Mouse (Mus musculus): ENCODE measurements at regions not wholly inside any gene's neighbourhood (a gene's known extent, or its start where the extent isn't known, plus 50 kb on each side); places are given as distances from the start of the nearest gene placed in this dataset.

DNA sequence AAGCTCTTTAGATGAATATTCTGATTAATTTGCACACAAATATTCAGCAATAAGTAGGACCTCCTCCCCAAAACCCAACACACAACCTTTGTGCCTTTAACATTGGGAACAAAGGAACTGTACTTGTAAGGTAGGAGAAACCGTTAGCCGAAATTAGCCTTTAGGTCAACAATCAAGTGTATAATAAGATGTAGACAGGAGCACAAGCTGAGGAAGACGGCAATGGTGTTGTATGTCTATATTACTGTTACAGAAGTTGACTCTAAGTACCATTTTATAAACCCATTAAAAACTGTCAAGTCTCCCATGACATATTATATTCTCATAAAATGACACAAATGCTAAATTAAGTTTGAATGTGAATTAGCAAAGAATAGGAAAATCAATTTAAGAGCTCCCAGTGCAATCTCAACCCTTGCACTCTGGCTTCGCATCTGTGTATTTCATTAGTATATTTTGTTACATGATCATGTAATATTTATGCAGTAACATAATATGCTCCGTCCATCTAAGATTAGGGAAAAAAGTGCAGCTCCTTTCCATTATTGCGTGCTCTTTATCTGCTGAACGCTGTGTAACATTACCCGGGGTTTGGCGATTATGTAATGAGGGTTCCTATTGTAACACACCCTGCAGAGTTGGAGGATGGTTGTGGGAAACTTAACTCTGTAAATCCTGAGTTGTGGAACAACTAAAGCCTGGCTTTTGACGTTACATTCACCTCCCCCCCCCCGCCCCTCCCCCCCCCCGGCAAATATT is 510.3 kb upstream of the Cited2 start:
- DNase-seq = peak in 1 of 2 experiments; percentile 7

DNA sequence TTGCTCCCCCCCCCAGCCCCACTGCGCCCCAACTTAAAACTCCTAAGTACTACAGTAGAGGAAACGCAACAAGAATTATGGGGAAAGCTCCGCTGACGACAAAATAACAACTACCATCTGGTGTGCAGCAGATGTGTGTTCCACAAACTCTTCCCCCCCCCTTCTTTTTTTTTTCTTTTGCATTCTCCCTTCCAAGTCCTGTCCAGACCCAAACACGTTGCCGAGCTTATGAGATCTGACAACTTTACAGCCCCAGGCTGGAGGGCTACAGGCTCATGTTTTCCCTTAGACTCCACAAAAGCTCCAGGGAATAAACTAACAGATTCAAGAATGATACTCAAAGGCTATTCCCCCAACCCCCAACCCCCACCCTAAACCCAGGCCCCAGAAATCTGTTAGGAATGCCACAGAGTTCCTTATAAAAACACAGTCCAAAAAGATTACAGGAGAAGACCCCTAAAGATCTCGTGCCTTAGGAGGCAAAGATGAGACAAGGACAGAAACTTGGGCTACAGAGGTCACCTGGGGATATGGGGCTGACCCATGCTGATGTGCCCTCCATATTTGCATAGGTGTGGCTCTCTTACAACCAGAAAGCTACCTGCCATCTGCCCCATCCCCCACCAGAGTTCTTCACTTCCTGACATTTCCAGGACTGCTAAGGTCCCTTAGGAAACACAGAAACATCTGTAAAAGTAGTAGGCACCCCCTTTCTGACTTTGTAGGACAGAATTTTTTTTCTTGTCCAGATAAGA is 509.5 kb upstream of the Cited2 start:
- peak in 1 of 2 experiments; percentile 38 for DNase-seq

DNA sequence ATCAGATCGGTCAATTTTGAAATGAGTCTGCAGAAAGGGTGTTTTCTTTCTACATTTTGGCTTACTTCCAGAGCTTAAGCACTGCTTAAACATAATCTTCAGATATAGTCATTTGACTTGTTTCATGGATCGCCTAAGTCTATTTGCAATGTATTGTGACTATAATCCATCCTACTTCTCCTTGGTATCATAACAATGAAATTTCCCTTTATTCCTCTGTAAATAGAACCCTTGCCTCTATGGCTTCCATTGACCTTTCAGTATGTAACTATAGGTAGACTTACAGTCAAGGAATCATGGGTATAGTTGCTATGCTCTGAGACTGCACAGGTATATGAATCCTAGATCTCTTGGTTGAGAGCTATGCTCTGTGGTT is 509.0 kb upstream of the Cited2 start:
- DNase-seq = no peak

DNA sequence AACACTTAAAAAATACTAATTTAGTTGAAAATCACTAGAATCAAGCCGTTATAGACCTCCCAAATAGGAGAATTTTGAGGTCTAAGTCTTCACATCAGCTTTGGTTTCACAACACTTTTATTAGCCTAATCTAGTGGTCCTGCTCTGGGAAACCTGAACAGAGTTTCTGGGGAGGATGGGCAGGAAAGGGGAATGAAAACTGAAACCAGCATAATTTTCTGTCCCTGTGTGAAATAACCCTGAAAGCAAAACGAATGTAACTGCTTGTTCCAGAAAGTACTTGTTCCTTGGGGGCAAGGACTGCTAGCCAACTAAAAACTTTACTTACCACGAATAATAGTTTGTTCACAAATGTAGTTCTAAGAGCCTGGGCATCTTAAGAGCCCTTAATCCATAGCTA is 508.0 kb upstream of the Cited2 start:
- DNase-seq = no peak

DNA sequence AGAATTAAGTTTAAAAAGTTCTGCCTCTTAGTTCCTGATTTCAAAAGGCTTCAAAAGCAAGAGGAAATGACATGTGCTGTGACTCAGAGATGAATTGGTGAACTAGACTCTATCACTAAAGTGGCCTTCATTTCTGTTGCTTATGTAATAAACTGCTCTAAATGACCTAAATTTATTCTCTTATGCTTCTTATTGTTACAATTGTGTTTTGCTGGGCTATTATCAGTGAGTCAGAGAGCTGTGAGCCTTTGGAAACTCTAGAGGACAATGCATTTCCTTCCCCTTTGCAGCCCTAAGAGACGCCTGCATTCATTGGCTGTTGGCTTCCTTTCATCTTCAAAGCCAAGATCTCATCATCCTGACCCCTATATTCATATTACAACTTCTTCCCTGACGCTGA is 501.5 kb upstream of the Cited2 start:
- no peak for DNase-seq

DNA sequence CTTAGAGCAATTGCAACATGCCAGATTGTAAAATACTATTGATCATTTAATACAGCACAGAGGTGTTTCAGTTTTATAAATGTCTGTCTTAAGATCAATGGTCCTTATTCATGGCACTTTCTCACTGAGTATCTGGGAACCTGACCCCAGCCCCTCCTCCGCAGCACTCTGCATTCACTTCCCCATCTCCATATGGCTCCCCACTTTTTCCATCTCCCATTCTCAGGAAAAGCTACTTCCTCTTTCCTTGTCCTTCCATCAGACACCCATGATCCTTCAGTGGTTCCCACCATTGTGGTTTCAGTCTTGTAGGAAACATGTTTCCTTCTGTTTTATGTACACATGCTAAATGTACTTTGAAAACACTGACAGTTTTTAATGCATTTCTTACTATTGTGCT is 497.3 kb upstream of the Cited2 start:
- DNase-seq = no peak

DNA sequence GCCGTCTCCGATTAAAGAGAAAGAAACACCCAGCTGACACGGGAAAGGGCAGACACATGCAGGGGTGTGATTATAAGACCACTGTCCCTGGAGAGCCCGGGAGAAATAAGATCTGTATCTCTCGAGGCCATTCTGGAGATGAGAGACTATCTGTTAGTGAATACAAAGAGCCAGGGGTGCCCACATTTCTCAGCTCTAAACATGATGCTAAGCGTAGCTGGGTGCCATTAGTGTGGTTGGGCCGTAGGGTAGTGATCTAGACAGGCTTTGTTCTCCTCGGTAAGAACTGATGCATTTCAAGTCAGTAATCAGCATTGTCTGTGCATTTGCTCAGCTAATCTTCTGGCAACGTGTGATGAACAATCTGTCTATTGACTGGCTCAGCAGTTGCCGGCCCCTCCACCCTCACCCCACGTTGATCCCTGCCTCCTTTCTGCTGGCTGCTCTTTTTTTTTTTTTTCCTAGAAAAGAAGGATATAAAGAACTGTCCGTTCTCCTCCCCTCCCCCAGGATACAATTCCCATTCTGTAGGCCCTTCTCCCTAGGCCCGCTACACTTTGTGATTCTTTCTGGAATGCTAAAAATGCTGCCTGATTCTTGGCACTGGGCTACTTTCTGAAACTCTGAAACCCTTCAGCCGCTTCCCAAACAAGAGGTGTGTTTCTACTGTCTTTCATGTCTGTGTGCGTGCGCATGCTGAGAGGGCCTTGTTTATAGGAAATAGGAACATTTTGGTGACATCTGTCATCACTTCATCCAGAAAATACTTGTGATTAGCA is 492.8 kb upstream of the Cited2 start:
- peak; percentile 24 to 39 for DNase-seq

DNA sequence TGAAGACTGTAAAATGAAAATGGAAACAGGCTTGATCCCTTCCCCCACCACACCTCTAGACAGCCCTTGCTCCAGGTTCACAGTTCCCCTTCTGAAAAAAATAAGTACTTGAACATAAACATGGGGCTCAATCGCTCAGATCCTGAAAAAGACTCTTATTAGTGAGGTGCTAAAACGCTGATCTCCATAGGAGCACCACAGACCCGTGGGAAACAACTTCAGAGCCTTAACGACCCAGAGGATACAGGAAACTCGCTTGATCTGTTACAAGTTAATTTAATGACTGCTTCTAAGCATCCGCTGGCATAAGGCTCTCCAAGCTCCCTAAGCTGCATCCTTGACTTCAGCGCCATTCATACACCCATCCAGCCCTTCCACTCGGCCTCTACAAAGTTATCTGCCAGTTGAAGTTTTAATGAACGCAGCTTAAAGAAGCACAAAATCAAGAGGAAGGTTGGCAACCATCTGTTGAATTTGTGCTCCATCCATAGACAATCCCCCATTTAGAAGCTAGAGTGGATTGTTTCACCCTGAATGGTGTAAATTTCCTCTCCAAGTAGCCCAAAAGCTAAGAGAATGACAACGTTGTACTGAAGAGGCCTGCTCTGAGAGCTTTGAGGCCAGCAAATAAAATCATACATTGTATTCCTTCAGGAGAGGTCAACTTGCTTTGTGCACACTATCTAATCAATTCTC is 486.9 kb upstream of the Cited2 start:
- DNase-seq = no peak

DNA sequence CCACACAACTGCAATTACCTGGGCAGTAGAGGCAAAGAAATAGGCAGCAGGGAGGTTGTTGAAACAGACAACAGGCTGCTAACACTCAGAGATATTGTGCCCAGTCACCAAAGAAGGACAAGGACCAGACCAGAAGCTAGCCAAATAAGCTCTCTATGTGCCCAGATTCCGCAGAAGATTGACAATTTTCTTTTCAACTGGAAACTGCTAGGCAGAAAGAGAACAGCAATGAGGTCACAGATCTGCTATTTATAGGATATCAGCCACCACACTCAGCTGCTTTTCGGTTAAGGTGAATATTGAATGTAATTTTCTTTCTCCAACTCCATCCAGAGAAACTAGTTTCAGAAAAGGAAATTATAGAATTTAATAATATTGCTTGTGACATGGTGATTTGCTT is 486.3 kb upstream of the Cited2 start:
- no peak for DNase-seq

DNA sequence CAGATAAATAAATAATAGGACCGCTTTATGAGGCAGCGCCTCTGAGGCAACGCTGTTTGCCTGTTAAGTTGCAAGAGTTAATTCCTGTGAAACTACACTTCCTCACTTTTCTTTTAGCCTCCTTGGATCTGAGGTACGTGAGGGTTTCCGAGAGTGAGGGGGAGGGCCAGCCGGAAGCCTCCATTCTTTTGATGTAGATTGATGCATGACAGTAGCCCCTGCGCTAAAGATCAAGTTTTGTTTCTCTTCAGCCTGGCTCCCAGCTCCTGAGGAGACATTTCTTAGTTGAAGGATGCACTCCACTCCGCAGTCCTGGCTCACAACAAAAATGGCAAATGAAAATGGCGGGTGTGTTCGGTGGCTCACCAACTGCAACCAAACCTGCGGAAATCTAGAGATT is 485.6 kb upstream of the Cited2 start:
- peak in 1 of 2 experiments; percentile 39 for DNase-seq

DNA sequence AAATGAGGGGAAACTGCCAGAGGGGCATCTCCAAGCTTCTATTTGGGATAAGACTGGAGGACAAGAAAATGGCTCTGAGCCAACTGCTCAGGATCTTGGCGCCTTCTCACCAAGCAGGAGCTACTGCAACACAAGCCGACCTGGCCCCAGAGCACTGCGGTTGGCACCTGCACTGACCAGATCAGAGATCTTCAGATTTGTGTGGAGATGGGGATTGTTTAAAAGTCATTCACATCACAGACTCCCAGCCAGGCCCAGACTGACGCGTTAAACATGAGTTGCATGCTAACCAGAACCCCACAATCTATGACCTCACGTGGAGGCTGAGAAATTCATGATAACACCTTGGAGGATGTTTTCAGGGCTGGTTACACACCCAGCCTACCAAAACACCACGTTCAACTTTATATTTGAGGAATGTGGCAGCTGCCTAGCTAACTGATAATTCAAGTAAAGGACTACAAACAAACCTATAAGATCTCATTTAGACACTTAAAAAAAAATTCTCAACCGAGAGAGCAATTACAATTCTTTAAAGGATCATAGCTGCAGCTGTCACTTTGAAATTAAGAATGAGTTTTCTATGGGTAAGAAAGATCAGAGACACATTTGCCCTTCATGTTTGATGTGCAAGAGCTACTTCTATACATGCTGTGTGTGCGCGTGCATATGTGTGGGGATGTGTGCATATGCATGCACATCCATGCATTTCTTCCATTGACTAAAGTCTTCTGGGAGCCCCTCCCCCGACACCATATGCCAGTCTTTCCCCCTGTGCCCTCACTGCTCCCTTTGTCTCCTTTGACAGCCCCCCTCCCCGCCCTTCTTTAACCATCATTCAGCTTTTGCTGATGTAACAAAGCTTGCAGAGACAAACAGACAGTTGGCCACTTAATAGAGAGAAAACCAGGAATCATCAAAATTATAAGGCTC is 484.8 kb upstream of the Cited2 start:
- peak in 1 of 2 experiments; percentile 12 for DNase-seq

DNA sequence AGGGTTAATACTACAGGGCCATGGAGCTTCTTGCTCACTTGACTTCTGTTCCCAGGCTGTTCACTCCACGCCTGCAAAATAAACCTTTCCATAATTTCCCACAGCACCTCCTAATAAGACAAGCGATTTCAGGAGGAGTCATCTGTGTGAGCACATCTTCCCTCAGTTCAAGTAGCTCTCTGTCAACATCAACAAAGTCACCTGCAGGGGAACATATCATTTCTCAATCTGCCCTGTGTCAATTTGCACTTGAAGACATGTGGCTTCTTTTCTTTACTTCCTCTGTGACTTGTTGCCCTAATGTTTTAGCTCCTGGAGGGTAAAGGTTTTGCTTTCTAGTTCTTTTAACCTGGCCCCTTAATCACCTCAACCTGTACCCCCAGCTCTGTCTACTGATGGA is 474.7 kb upstream of the Cited2 start:
- no peak for DNase-seq

DNA sequence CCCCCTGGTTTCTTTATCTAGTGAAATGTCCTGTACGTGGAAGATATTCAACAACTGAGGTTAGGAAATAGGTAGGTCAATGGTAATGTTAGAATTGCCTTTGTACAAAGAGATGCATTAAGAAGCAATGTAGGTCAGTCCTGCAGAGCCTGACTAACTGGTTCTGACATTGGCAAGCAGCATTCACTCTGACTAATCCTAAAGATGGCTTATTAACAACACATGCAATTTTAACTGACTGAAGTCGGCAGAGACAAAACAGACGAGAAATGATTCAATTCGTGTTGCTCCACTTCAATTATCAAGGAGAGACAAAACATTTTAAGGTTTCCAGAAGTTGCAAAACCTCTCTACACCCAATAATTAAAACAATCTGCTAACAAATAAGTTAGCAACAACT is 470.0 kb upstream of the Cited2 start:
- DNase-seq = no peak

DNA sequence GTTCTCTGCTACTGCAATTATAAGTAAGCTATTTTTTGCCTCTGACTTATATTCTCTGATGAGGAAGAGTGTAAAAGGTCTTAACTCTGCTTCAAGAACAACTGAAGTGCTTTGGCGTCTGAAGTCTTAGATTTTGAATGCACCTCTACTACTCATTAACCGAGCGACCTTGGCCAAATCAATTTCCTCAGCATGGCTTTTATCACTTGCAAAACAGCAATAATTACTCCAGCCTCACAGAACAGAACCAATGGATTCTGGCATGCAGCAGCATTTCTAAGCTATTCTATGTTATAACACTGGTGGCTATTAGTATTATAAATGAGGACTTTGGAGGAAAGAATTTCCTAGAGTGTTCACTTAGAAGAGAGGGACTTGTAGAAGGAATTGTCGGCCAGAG is 462.9 kb upstream of the Cited2 start:
- DNase-seq = no peak

DNA sequence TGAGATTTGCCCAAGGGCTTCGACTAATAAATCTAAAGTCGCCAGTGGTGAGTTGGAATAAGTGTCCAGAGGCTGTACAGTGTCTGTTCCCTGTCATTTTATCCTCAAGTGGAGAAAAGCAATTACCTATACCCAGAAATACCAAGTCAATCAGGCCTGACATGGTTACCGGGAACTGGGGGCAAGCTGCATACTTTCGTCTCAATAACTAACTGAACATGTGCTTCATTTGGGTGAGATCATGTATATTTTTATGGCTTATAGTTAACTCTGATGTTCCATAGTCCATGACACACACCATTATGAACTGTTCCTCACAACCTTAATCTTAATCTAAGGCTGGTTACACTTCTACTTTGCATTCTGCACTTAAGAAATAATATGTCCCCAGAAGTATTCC is 462.4 kb upstream of the Cited2 start:
- DNase-seq = no peak

DNA sequence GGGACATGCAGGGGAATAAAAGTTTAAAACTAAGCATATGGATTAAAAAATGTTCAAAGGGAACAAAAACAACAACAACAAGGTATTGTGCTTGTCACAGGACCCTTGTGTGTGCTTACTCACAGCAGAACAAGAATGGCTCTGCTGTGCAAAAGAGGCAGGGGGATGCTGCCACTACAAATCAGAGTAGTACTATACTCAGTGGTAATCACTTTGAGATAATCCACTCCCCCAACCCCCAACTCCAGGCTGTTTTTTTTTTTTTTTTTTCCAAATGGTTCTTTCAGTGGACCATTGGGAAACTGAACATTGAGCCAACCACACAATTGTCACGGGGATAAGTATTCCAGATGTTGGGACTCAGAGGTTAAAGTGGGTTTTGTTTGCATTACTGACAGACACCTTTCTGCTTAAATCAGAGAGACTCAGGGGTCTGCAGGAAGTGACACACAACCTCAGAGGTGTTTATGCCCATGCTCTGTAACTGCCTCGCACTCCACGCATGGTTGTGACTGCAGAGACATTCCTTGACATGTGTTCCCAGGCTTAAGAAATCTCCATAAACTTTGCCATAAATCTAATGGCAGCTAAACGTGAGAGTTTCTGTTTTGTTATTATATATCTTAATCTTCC is 461.7 kb upstream of the Cited2 start:
- DNase-seq = no peak

DNA sequence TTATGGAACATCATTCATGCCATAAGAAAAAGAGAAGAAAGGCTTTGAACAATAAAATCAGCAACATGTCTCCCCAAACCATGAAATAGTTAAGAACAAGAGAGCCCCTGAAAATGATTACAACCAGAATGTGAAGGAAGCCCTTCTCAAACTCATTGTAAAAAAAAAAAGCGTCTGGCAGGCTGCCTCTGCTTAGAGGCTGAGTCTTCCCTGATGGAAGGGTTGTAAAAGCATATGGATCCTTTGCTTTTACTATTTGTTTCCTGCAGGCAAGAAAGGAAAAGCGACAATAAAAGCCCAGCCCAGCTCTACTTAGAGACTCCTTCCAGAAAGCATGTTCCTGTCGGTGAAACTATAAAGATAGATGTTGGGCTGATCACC is 461.2 kb upstream of the Cited2 start:
- no peak for DNase-seq

DNA sequence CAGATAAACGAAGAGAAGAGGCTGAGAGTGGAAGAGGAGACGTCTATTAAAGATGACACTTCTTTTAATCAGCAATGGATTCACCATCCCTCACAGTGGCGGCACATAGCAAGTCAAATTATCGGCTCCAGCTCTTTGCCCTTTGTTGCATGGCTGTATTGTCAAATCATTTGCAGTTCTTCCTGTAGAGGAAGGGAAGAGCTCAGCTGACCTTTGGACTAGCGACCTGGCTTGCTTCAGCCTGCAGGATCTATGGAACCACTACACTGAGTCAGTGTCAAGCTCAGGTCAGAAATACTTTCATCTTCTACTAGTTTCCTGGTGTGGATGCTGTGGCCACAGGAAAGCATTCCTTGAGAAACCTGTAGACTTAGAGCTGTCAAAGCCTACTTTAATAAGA is 450.4 kb upstream of the Cited2 start:
- DNase-seq = no peak

DNA sequence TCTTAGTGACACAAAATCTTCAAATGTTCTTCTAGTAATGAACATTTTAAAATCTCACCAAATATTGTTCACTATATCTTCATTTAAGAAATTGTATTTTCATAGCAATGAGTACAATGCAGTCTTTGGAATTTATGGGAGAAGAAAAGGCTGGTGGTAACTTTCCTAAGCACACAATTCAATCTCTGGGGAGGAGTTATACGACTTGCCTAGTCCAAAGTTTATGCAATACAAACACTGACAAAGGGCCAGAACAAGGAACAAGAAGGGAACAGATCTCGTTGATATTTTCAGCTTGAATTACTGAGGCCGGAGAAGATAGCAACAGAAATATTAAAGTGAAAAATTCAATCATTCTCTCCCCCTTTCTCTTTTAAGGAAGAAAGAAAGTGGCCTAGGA is 449.2 kb upstream of the Cited2 start:
- DNase-seq = no peak

DNA sequence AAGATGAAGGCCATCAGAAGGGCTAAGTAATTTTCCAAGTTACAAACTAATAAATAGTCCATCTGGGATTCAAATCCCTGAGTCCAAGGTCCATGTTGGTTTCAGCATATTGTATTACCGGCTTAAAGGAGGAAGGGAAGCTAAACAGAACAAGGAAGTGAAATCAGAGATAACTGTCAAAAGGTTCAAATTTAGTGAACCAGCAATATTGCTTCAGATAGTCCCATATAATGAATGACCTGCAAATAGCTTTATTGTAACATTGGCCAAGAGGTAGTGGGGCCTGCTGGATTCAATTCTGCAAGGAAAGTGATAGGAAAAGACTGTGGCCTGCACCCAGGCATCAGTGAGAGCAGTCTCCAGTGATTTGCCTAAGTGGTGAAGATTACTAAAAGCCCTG is 447.8 kb upstream of the Cited2 start:
- no peak for DNase-seq

DNA sequence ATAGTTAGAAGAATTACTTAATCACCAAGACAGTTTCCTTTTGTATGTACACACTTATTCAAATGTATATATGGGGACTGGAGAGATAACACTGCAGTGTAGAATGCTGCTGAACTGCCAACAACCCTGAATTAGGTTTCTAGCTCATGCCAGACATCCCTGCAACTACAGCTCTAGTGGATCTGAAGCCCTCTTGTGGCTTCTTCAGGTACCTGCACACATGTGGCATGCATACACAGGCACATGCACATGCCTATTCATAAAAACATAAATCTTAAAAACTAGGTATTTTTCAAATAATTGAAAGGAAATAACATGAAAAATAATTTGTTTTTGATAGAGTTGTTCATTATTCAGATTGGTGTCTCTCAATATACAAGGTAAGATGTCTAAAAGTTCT is 445.1 kb upstream of the Cited2 start:
- no peak for DNase-seq

DNA sequence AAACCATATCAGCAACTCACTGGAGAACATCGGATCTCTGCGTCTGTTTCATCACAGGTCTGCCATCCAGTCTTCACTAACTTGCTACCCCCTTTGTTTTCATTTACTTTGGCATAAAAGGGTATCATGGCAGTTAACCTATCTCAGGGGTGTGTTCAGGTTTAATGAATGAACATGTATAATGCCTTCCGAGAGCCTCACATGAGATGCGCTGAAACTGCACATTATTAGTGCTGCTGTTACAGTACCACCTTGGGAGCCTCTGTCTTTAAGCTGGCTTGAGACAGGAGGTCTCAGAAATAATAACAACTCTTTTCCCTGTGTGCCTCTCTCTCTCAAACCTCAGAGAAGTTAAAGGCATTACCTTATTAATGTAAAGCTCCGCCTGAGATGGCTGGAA is 438.2 kb upstream of the Cited2 start:
- DNase-seq = no peak
